Mouse (Mus musculus) lung, embryonic 15.5 days (tissue): ENCODE measurements around the gene Mmp3. TPM values are rescaled to one million over a fixed set of nuclear protein-coding genes. Genes with fewer than 3 reads are reported as not detected.
"Not testable (repeated sequence)": the region's sequence is repeated elsewhere in the genome, so short reads cannot be mapped to it uniquely, and the experiment has no call there.

Experiments used
- ATAC-seq: fragments of 200-750 bp; cut with Nextera tagmentation; 2 replicates; pipeline ENCODE4 v1.8.0; 2017; ENCODE audit warnings: moderate number of reproducible peaks, borderline replicate concordance; ENCODE audit not compliant: low FRiP score, low TSS enrichment; ENCODE audit errors: extremely low read depth
- H3K27ac ChIP-seq: fragments of 300-500 bp; sonication (generic); 2 replicates; pipeline ENCODE4 v1.5.1; 2015; ENCODE audit warnings: moderate library complexity, mild to moderate bottlenecking, inconsistent platforms
- H3K27me3 ChIP-seq: fragments of 300-500 bp; sonication (generic); 2 replicates; pipeline ENCODE4 v1.6.1; 2015; ENCODE audit warnings: inconsistent platforms
- H3K36me3 ChIP-seq: fragments of 300-500 bp; sonication (generic); 2 replicates; pipeline ENCODE4 v1.6.1; 2015; ENCODE audit warnings: inconsistent platforms
- H3K4me1 ChIP-seq: fragments of 300-500 bp; sonication (generic); 2 replicates; pipeline ENCODE4 v1.6.1; 2015; ENCODE audit warnings: inconsistent platforms
- H3K4me2 ChIP-seq: fragments of 300-500 bp; sonication (generic); 2 replicates; pipeline ENCODE4 v1.6.1; 2015; ENCODE audit warnings: inconsistent platforms, mild to moderate bottlenecking, moderate library complexity
- H3K4me3 ChIP-seq: fragments of 300-500 bp; sonication (generic); 2 replicates; pipeline ENCODE4 v1.5.1; 2015; ENCODE audit warnings: mild to moderate bottlenecking, inconsistent platforms
- H3K9ac ChIP-seq: fragments of 300-500 bp; sonication (generic); 2 replicates; pipeline ENCODE4 v1.6.1; 2015; ENCODE audit warnings: inconsistent platforms
- H3K9me3 ChIP-seq: fragments of 300-500 bp; sonication (generic); 2 replicates; pipeline ENCODE4 v1.6.1; 2016; ENCODE audit warnings: inconsistent platforms
- WGBS: fragments of 180-500 bp; shearing (Covaris S2); methylation state at CpG from one replicate; pipeline ENCODE4 v1.1.7; 2015; 5-methylcytosine and 5-hydroxymethylcytosine counted together
- polyA plus RNA-seq: library from polyadenylated mRNA; unstranded; fragments of >200 nt; fragmentation: Nextera tagmentation; extraction: Ambion mirVana; gene quantifications from 2 replicates; pipeline ENCODE4 v1.2.1, GENCODE M21; 2015

Mmp3 gene
- polyA plus RNA-seq: 0.09 TPM in 1 of 2 replicates, not detected in the other

GRCm38 (mm10) chr9:7445522-7445921, at the start of gene Mmp3:
TSS of gene Mmp3 (plus strand) at chr9:7445822.
- no peak within 1 kb of the TSS for H3K4me2 ChIP-seq
- H3K9ac ChIP-seq: no peak within 1 kb of the TSS
- no peaks in the 10 kb centered on the region for H3K4me1 ChIP-seq
- H3K27me3 ChIP-seq: no peaks in the 10 kb centered on the region
- no peak within 1 kb of the TSS for H3K4me3 ChIP-seq
- no peak within 1 kb of the TSS for H3K27ac ChIP-seq
- H3K36me3 ChIP-seq: no peaks in the 10 kb centered on the region
- H3K9me3 ChIP-seq: no peaks in the 10 kb centered on the region
- no peak for ATAC-seq
- WGBS: 84% methylated on average over 2 of the region's 2 CpGs

GRCm38 (mm10) chr9:7396556-7396955, 49.1 kb upstream of the Mmp3 start:
- not testable (repeated sequence) for H3K36me3 ChIP-seq, H3K4me2 ChIP-seq, H3K4me1 ChIP-seq, H3K4me3 ChIP-seq, H3K9ac ChIP-seq, H3K27me3 ChIP-seq, H3K27ac ChIP-seq, ATAC-seq, H3K9me3 ChIP-seq
- 78% methylated on average over 8 of the region's 8 CpGs for WGBS

- H3K9me3 ChIP-seq: no peaks in the 10 kb centered on the region
- H3K4me3 ChIP-seq: no peak overlapping the region
- no peaks in the 10 kb centered on the region for H3K4me1 ChIP-seq
- H3K36me3 ChIP-seq: no peaks in the 10 kb centered on the region
- 76% methylated on average over 2 of the region's 2 CpGs for WGBS
- ATAC-seq: no peak
- H3K27ac ChIP-seq: no peak overlapping the region
- H3K27me3 ChIP-seq: no peaks in the 10 kb centered on the region
- H3K4me2 ChIP-seq: no peak overlapping the region
- H3K9ac ChIP-seq: no peak overlapping the region
Measured at GRCm38 (mm10) chr9:7453302-7453701, 7.7 kb downstream of the Mmp3 start.

GRCm38 (mm10) chr9:7470262-7470661, 24.6 kb downstream of the Mmp3 start:
- H3K27ac ChIP-seq: no peak overlapping the region
- no peaks in the 10 kb centered on the region for H3K4me1 ChIP-seq
- ATAC-seq: no peak
- no peaks in the 10 kb centered on the region for H3K27me3 ChIP-seq
- 91% methylated on average over 1 of the region's 1 CpGs for WGBS
- H3K4me2 ChIP-seq: no peak overlapping the region
- no peaks in the 10 kb centered on the region for H3K36me3 ChIP-seq
- H3K9ac ChIP-seq: no peak overlapping the region
- H3K9me3 ChIP-seq: no peaks in the 10 kb centered on the region
- H3K4me3 ChIP-seq: no peak overlapping the region

DNA sequence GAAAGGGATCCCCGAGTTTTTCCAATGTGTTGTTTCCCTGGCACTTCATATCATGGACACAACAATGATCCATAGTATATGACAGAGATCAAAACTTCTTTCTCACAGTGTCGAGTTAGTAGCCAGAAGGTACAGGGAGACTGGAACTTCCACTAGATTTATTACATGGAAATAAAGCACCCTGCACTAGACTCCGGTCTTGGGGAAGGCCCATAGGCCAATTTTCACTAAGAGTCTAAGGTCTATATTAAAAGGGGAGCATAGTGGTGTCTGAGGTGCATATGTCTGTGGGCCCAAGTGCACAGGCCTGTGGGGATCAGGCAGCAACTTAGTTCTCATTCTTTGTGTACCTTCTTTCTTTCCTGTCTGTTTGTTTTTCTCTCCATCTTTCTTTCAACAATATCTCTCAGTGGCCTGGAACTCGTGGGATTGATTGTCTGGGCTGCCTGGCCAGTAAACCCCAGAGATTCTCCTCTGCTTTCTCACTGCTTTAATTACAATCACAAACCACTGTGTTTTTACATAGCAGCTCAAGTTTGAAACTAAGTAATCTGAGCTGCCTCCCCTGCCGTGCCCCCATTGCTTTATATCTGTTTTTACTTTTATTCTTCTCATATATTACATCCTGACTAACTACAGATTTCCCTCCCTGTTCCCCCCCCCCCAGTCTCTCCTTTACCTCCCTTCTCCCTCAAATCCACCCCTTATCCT, 38.2 kb downstream of the Mmp3 start:
- H3K4me2 ChIP-seq: no peak overlapping the region
- ATAC-seq: no peak
- no peak overlapping the region for H3K4me3 ChIP-seq
- H3K27ac ChIP-seq: no peak overlapping the region
- no peak overlapping the region for H3K9ac ChIP-seq
- WGBS: 61% methylated on average over 5 of the region's 5 CpGs
- H3K27me3 ChIP-seq: no peaks in the 10 kb centered on the region
- no peaks in the 10 kb centered on the region for H3K4me1 ChIP-seq
- no peaks in the 10 kb centered on the region for H3K9me3 ChIP-seq
- H3K36me3 ChIP-seq: no peaks in the 10 kb centered on the region

GRCm38 (mm10) chr9:7501138-7501537, 55.5 kb downstream of the Mmp3 start:
- no peaks in the 10 kb centered on the region for H3K36me3 ChIP-seq
- no peak for ATAC-seq
- 75% methylated on average over 3 of the region's 3 CpGs for WGBS

DNA sequence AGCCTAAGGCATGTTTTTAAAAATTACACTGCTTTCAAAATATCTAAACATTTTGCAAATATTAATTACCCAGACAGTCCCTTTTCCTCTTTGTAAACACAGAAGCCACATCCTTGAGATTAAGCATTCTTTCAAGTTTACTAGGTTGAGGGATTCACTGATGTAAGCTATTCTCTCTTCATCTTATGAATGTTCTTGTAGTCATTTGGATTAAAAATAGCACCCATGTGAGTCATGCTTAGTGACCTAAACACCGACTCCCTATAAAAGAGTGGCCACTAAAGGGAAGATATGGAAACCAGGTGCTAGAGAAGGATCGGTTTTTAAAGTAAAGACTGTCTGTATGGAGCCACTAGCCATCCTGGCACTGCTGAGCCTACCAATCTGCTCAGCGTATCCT, 56.4 kb downstream of the Mmp3 start, which contains the start of gene Mmp10:
Mmp10 (plus strand) TSS at position 302 of the 400 bp plus-strand sequence.
- Histone ChIP-seq H3K9me3 (no peaks in the 10 kb centered on the region), H3K27me3 (no peaks in the 10 kb centered on the region), H3K4me1 (no peaks in the 10 kb centered on the region), H3K4me2 (no peak within 1 kb of the TSS), H3K9ac (no peak within 1 kb of the TSS), H3K27ac (no peak within 1 kb of the TSS), H3K4me3 (no peak within 1 kb of the TSS), H3K36me3 (no peaks in the 10 kb centered on the region)
- WGBS: 86% methylated on average over 3 of the region's 3 CpGs
- ATAC-seq: no peak

More at GRCm38 (mm10) chr9:7501138-7501537, 55.5 kb downstream of the Mmp3 start:
- H3K27ac ChIP-seq: no peak overlapping the region
- no peaks in the 10 kb centered on the region for H3K4me1 ChIP-seq
- no peak overlapping the region for H3K9ac ChIP-seq
- no peak overlapping the region for H3K4me3 ChIP-seq
- H3K27me3 ChIP-seq: no peaks in the 10 kb centered on the region
- H3K9me3 ChIP-seq: no peaks in the 10 kb centered on the region
- H3K4me2 ChIP-seq: no peak overlapping the region

Other genes with a start within 250 kb of the Mmp3 start
- 0.12 TPM in 1 of 2 replicates, not detected in the other for gene Mmp13, start 173.3 kb upstream of the Mmp3 start, polyA plus RNA-seq
- 0.18 and 0.19 TPM in 2 replicates for gene Mmp12, start 101.4 kb upstream of the Mmp3 start, polyA plus RNA-seq
- not detected in 2 replicates for gene Mmp1b, start 57.8 kb upstream of the Mmp3 start, polyA plus RNA-seq
- not detected in 2 replicates for gene Mmp10, start 56.5 kb downstream of the Mmp3 start, polyA plus RNA-seq
- 1.0 and 2.0 TPM in 2 replicates for gene Mmp8, start 112.6 kb downstream of the Mmp3 start, polyA plus RNA-seq
- gene Mmp27, start 125.6 kb downstream of the Mmp3 start, polyA plus RNA-seq: 0.11 TPM in 1 of 2 replicates, not detected in the other
- gene Mmp20, start 182.4 kb downstream of the Mmp3 start, polyA plus RNA-seq: not detected in 2 replicates
- 0.15 TPM in 1 of 2 replicates, not detected in the other for gene Mmp7, start 246.3 kb downstream of the Mmp3 start, polyA plus RNA-seq